Mouse (Mus musculus): Measurements from ENCODE around the gene Nyap2.

DNA sequence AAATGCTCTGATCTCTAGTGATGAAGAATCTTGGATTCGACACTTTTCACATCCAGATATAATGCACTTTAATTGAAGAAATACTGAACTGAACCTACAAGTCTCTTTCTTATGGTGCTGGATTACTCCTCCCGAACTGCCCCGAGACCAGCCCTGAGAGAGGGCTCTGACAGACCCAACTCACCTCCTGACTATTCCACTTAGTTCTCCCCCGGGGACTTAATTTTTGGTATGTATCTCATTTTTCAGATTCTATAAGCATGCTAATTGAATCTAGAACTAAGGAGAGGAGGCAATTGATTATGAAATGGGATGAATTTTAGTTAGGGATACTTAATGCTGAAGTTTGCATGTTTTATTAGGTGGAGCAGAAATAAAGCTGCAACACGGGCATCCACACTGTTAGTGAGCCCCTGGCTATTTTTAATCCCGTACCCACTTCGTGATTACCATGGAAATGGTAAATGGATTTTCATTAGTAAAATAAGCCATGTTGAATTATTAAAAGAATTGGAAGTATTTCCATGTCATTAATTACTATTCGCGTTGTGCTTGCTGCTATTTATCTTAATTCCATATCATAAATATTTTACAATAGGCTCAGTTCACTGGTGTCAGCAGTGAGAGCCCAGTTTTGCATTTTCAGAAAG is 1.0 kb downstream of the Nyap2 start:
- no peak for TF ChIP-seq POLR2A (IDR thresholded peaks at IDR 0.05; ENCODE audit: low read depth, low read length)
- no peak for TF ChIP-seq CTCF (conservative IDR thresholded peaks at IDR 0.05; ENCODE audit: insufficient read depth, insufficient read length, low read depth, low read length)
